Mouse (Mus musculus) testis, adult 10 weeks (tissue): Measurements from ENCODE around the gene Ep300. TPM values are rescaled to one million over a fixed set of nuclear protein-coding genes. Genes with fewer than 3 reads are reported as not detected.

Source experiments
- polyA plus RNA-seq: library from polyadenylated mRNA; stranded (reverse); fragments of 350-450 nt; fragmentation: Illumina TruSeq; extraction: RNeasy Lipid Tissue Mini Kit (QIAGEN cat#74804); gene quantifications from one replicate; pipeline ENCODE4 v1.2.3, GENCODE M21; 2014; ENCODE audit warnings: low read depth, low replicate concordance

The Ep300 gene
- polyA plus RNA-seq: 54.9 TPM

GRCm38 (mm10) chr15:81584913-81585745 lies at the start of gene Ep300:
Gene Ep300, plus strand, starts transcription at chr15:81585351.

GRCm38 (mm10) chr15:81663697-81664561 lies 78.8 kb downstream of the Ep300 start, which contains the start of gene L3mbtl2:
Gene L3mbtl2, plus strand, starts transcription at chr15:81663889.

GRCm38 (mm10) chr15:81697175-81697574 lies 112.0 kb downstream of the Ep300 start, which contains the start of gene Chadl:
Gene Chadl, minus strand, starts transcription at chr15:81697287.

Other genes starting within 250 kb of the Ep300 start
- gene Slc25a17, start 224.5 kb upstream of the Ep300 start, polyA plus RNA-seq: 19.5 TPM
- 554 TPM for gene St13, start 185.3 kb upstream of the Ep300 start, polyA plus RNA-seq
- gene Xpnpep3, start 185.2 kb upstream of the Ep300 start, polyA plus RNA-seq: 14.8 TPM
- 474 TPM for gene Dnajb7, start 177.1 kb upstream of the Ep300 start, polyA plus RNA-seq
- gene Rbx1, start 119.1 kb upstream of the Ep300 start, polyA plus RNA-seq: 53.6 TPM
- 3.4 TPM for gene L3mbtl2, start 78.5 kb downstream of the Ep300 start, polyA plus RNA-seq
- 0.17 TPM for gene Chadl, start 111.9 kb downstream of the Ep300 start, polyA plus RNA-seq
- 11.5 TPM for gene Zc3h7b, start 159.7 kb downstream of the Ep300 start, polyA plus RNA-seq
- 24.3 TPM for gene Rangap1, start 160.2 kb downstream of the Ep300 start, polyA plus RNA-seq
- 21.1 TPM for gene Tef, start 217.1 kb downstream of the Ep300 start, polyA plus RNA-seq